Mouse (Mus musculus): ENCODE measurements around the gene Irf2. TPM values are rescaled to one million over a fixed set of nuclear protein-coding genes. Genes with fewer than 3 reads are reported as not detected.

Gene Irf2
- polyA plus RNA-seq, 1 experiment, result 4.2 TPM

- no peak for TF ChIP-seq GATA1 (IDR thresholded peaks at IDR 0.05; ENCODE audit: low read length)
These were observed 146.7 kb downstream of the Irf2 start for GRCm38 (mm10) chr8:46886216-46886615.

GRCm38 (mm10) chr8:46887396-46887795, 147.9 kb downstream of the Irf2 start:
- no peak for TF ChIP-seq GATA1 (IDR thresholded peaks at IDR 0.05; ENCODE audit: low read length)

GRCm38 (mm10) chr8:46888575-46888974, 149.0 kb downstream of the Irf2 start:
- no peak for TF ChIP-seq GATA1 (IDR thresholded peaks at IDR 0.05; ENCODE audit: low read length)

GRCm38 (mm10) chr8:46890241-46890640, 150.7 kb downstream of the Irf2 start:
- no peak for TF ChIP-seq GATA1 (IDR thresholded peaks at IDR 0.05; ENCODE audit: low read length)

DNA sequence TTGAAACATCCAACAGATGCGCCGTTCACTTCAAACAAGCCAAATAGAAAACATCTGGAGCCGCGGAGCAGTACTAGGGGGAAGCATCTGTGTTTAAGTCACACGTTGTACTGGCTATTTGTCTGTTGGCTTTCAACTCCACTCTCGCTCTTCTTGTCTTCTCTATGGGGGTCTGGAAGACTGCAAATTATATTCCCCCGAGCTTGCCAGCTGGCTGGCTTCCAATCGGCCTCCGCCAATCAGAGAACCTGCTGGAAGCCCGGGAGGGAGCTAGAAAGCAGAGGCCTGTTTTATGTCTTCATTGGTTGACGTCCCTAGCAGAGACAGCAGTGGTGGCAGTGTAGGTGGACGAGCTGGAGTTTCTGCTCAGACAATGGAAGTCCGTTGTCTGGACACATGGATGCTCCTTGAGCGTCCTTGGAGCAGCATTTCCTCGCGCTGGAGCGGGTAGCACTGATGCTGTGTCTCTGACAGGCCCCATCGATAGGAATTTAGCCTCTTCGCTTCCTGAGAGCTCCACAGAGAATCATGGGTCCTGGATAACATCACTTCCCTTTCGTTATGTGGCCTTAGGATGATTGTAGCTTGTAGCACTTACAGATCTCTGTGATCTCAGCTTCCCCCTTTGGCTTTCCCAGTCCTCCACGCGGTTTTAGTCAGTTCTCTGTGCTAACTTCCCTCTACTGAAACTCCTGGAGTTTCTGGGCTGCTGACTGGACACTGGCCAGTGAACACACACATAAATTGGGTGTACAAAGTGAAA, 153.2 kb downstream of the Irf2 start:
- TF ChIP-seq GATA1 (IDR thresholded peaks at IDR 0.05; ENCODE audit: low read length), result no peak

- TF ChIP-seq GATA1 (IDR thresholded peaks at IDR 0.05; ENCODE audit: low read length), result no peak
These were observed 154.9 kb downstream of the Irf2 start for GRCm38 (mm10) chr8:46894385-46894784.

- TF ChIP-seq GATA1 (IDR thresholded peaks at IDR 0.05; ENCODE audit: low read length), result no peak
These were observed 156.5 kb downstream of the Irf2 start for GRCm38 (mm10) chr8:46896005-46896404.

GRCm38 (mm10) chr8:46896704-46897103, 157.2 kb downstream of the Irf2 start:
- no peak for TF ChIP-seq GATA1 (IDR thresholded peaks at IDR 0.05; ENCODE audit: low read length)

Other genes starting within 250 kb of the Irf2 start
- 19.5 and 20.9 TPM in 2 replicates for gene Cenpu, start 187.7 kb upstream of the Irf2 start, polyA plus RNA-seq (2012)
- gene Primpol, start 122.5 kb upstream of the Irf2 start, polyA plus RNA-seq (2012), result 0.58 and 0.86 TPM in 2 replicates
- 11.3 and 25.0 TPM in 2 replicates for gene Casp3, start 122.4 kb upstream of the Irf2 start, polyA plus RNA-seq (2012)
- gene Enpp6, start 247.2 kb downstream of the Irf2 start, polyA plus RNA-seq (2012), result not detected in 2 replicates

All from G1E-ER4 (cell line).